Mouse (Mus musculus) kidney, postnatal 0 days (tissue): ENCODE data around the gene Uqcr10. TPM values are rescaled to one million over a fixed set of nuclear protein-coding genes. Genes with fewer than 3 reads are reported as not detected.

Experiments
- ATAC-seq: fragments of 200-750 bp; cut with Nextera tagmentation; replicated peaks from 2 replicates; pipeline ENCODE4 v1.8.0; 2017; ENCODE audit warnings: low read depth, moderate number of reproducible peaks, moderate TSS enrichment, moderate library complexity; ENCODE audit not compliant: low FRiP score
- DNase-seq: peaks from one replicate; pipeline ENCODE4 v3.0.0-alpha.2; 2016; ENCODE audit warnings: low spot score
- H3K27ac ChIP-seq: fragments of 300-500 bp; sonication (generic); 2 replicates; pipeline ENCODE4 v1.5.1; 2014; ENCODE audit warnings: mild to moderate bottlenecking
- H3K27me3 ChIP-seq: fragments of 300-500 bp; sonication (generic); 2 replicates; pipeline ENCODE4 v1.6.1; 2014; ENCODE audit warnings: low read length, mixed read lengths; ENCODE audit not compliant: insufficient read depth
- H3K36me3 ChIP-seq: fragments of 300-500 bp; sonication (generic); 2 replicates; pipeline ENCODE4 v1.6.1; 2014; ENCODE audit warnings: low read length, mixed read lengths; ENCODE audit not compliant: insufficient read depth
- H3K4me1 ChIP-seq: fragments of 300-500 bp; sonication (generic); replicated peaks from 2 replicates; pipeline ENCODE4 v1.6.1; 2014; ENCODE audit warnings: antibody characterized with exemption, low read length, mixed read lengths; ENCODE audit not compliant: insufficient read depth
- H3K4me2 ChIP-seq: fragments of 300-500 bp; sonication (generic); 2 replicates; pipeline ENCODE4 v1.6.1; 2014; ENCODE audit warnings: mild to moderate bottlenecking, low read length, moderate library complexity, mixed read lengths
- H3K4me3 ChIP-seq: fragments of 300-500 bp; sonication (generic); replicated peaks from 2 replicates; pipeline ENCODE4 v1.5.1; 2014; ENCODE audit warnings: low read depth, low read length
- H3K9ac ChIP-seq: fragments of 300-500 bp; sonication (generic); 2 replicates; pipeline ENCODE4 v1.6.1; 2014; ENCODE audit warnings: low read depth, low read length
- H3K9me3 ChIP-seq: fragments of 300-500 bp; sonication (generic); replicated peaks from 2 replicates; pipeline ENCODE4 v1.6.1; 2016; ENCODE audit warnings: low read length, inconsistent platforms, mixed read lengths
- CTCF ChIP-seq: IDR thresholded peaks from 2 replicates; pipeline ENCODE4 v1.5.1; 2016; ENCODE audit warnings: antibody characterized with exemption, low read depth, mild to moderate bottlenecking, moderate library complexity
- WGBS: fragments of 180-500 bp; shearing (Covaris S2); extraction: QIAGEN DNeasy Blood & Tissue Kit; methylation state at CpG from one replicate; pipeline ENCODE4 v1.1.7; 2014; 5-methylcytosine and 5-hydroxymethylcytosine counted together
- polyA plus RNA-seq: library from polyadenylated mRNA; unstranded; fragments of >200 nt; fragmentation: Nextera tagmentation; extraction: Ambion mirVana; gene quantifications from 2 replicates; pipeline ENCODE4 v1.2.1, GENCODE M21; 2015

The Uqcr10 gene
- polyA plus RNA-seq, 1 experiment from 2014 or later, result 1,802 TPM

DNA sequence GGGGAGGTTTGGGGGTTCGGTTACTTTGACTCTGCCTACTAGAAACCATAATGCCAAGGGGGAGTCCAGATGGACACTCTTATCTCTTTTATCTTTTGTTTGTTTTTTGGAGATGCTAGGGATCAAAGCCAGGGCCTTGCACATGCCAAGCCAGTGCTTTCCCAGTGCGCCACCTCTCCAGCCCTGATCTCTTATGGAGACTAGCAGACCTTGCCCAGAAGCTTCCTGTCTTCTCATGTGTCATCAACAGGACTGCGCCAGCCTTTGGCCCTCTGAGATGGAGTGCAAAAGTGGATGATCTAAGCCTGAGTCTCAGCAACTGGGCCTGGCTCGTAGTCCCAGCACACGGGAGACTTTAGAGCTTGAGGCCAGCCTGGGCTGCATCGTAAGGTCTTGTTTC is 28.4 kb downstream of the Uqcr10 start:
- H3K36me3 ChIP-seq, result peaks cover 19% of the 10 kb centered on the region
- H3K9me3 ChIP-seq, result no peaks in the 10 kb centered on the region
- no peak overlapping the region for H3K9ac ChIP-seq
- no peak overlapping the region for H3K4me2 ChIP-seq
- 91% methylated on average over 6 of the region's 6 CpGs for WGBS
- no peak for DNase-seq
- no peak overlapping the region for H3K27ac ChIP-seq
- H3K4me3 ChIP-seq, result no peak overlapping the region
- no peaks in the 10 kb centered on the region for H3K27me3 ChIP-seq
- no peak for ATAC-seq
- no peak for TF ChIP-seq CTCF
- no peaks in the 10 kb centered on the region for H3K4me1 ChIP-seq

DNA sequence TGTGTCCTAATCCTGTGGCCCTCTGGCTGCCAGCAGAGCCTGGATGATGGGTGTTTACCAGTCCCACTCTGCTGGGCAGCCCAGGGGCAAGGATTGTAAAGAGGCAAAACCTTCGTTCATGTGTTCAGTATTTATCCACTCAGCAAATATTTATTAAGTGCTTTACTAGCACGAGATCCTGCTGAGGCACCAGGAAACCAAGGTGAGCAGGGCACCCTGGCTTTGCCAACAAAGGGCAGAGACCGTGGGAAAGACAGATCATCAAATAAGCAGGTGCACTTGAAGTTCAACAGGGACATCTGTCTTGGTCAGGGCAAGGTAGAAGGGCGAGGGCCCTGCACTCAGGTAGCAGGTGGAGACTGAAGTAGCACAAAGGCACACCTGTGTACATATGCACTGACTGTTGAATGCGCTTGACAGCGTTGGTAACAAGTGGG is 29.0 kb downstream of the Uqcr10 start:
- Histone ChIP-seq H3K4me3 (no peak overlapping the region), H3K9ac (no peak overlapping the region), H3K4me2 (no peak overlapping the region), H3K9me3 (no peaks in the 10 kb centered on the region), H3K27me3 (no peaks in the 10 kb centered on the region), H3K27ac (no peak overlapping the region), H3K36me3 (peaks cover 17% of the 10 kb centered on the region; the same call in 1 of the 2 replicates), H3K4me1 (no peaks in the 10 kb centered on the region)
- 86% methylated on average over 6 of the region's 6 CpGs for WGBS
- no peak for TF ChIP-seq CTCF
- no peak for DNase-seq
- no peak for ATAC-seq

DNA sequence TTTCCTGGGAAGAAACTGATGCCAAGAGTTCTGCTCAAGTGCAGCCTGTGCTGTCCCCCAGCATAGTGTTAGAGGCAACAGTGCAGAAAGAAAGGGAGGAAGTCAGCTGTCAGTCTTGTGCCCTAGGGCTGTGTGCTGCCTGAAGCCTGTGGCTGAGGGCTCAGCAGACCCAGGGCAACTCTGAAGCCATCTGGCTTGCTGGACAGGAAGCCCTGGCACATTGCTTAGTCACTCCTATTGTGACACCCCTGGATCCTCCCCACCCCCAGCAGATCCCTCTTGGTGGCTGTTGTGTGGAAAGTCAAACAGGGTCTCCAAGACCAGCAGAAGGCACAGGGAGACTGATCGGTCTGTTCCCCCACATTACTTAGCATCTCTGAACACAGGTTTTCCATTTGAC is 29.5 kb downstream of the Uqcr10 start:
- Histone ChIP-seq H3K36me3 (peaks cover 17% of the 10 kb centered on the region; the same call in 1 of the 2 replicates), H3K4me1 (no peaks in the 10 kb centered on the region), H3K4me3 (no peak overlapping the region), H3K9ac (no peak overlapping the region), H3K9me3 (no peaks in the 10 kb centered on the region), H3K27me3 (no peaks in the 10 kb centered on the region), H3K27ac (no peak overlapping the region), H3K4me2 (no peak overlapping the region)
- 100% methylated on average over 1 of the region's 1 CpGs for WGBS
- TF ChIP-seq CTCF, result no peak
- no peak for DNase-seq
- no peak for ATAC-seq

DNA sequence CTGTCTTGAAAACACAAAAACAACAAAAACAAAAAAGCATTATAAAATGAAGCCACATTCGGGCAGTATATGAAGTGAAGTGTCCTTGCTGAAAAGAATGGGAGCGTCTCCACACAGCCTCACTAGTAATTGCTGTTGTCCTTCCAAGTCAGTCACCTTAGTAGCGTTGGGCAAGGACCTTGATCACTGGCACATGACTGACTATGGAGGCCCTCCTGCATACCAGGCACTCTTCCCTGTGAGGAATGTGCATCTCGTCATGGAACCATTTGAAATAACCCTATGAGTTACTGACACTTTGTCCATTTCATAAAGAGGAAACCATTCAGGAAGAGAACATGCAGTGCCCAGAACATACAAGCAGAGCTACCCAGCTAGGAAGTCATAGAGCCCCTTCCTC is 32.4 kb downstream of the Uqcr10 start:
- H3K36me3 ChIP-seq, result peaks cover 20% of the 10 kb centered on the region; the same call in 1 of the 2 replicates
- H3K4me1 ChIP-seq, result no peaks in the 10 kb centered on the region
- H3K27ac ChIP-seq, result no peak overlapping the region
- no peaks in the 10 kb centered on the region for H3K27me3 ChIP-seq
- no peak overlapping the region for H3K4me2 ChIP-seq
- no peak for ATAC-seq
- H3K9ac ChIP-seq, result no peak overlapping the region
- no peak overlapping the region for H3K4me3 ChIP-seq
- DNase-seq, result no peak
- TF ChIP-seq CTCF, result no peak
- WGBS, result 76% methylated on average over 4 of the region's 4 CpGs
- no peaks in the 10 kb centered on the region for H3K9me3 ChIP-seq

DNA sequence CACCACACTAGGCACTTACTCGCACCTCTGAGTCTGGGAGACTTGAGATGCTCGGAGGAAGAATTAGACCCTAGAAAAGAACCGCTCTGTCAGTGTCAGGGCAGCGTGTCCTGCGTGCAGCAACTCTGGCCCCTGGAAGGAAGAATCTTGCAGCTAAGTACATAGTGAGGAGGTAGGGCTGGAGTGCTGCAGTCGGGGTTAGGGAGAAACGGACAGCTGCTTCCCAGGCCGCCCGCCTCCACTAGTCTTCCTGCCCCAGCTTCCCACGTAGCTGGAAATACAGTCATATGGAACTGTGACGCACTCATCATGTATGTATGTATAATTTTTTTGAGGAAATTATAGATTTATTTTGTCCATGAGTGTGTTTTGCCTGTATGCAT is 41.7 kb downstream of the Uqcr10 start:
- no peaks in the 10 kb centered on the region for H3K9me3 ChIP-seq
- H3K9ac ChIP-seq, result no peak overlapping the region
- H3K4me2 ChIP-seq, result no peak overlapping the region
- H3K27ac ChIP-seq, result no peak overlapping the region
- DNase-seq (no peak), ATAC-seq (no peak)
- peaks cover 12% of the 10 kb centered on the region; the same call in 1 of the 2 replicates for H3K36me3 ChIP-seq
- H3K27me3 ChIP-seq, result no peaks in the 10 kb centered on the region
- H3K4me3 ChIP-seq, result no peak overlapping the region
- no peak for TF ChIP-seq CTCF
- no peaks in the 10 kb centered on the region for H3K4me1 ChIP-seq
- WGBS, result 91% methylated on average over 11 of the region's 11 CpGs

DNA sequence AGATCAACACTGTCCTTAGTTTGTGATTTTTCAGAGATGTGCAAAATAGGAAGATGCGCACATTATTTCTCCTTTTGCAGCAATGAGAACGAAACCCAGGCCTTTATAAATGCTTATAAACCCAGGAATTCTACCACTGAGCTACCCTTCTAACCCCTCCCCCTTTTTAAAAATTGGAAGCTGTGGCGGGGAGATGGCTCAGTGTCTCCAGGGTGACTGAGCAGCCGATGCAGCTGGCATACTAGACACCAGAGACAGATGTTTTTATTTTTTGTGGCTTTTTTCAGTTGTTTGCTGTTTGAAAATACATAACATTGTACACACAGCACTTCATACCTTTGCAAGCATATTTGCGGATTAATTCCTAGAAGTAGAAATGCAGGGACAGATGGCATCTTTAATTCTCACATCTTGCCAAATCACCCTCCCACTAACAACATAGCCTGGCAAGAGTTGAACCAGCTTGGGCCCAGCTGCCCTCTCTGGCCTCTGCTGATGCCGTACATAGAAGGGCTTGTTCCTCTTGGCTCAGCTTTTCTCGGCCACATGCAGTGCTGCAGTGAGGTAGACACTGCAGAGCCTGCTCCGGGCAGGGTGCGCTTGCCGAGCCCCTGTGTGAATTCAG is 42.2 kb downstream of the Uqcr10 start:
- H3K4me2 ChIP-seq, result no peak overlapping the region
- H3K27me3 ChIP-seq, result no peaks in the 10 kb centered on the region
- H3K27ac ChIP-seq, result no peak overlapping the region
- H3K4me3 ChIP-seq, result no peak overlapping the region
- ATAC-seq (no peak), DNase-seq (no peak)
- peaks cover 12% of the 10 kb centered on the region; the same call in 1 of the 2 replicates for H3K36me3 ChIP-seq
- 84% methylated on average over 10 of the region's 10 CpGs for WGBS
- no peaks in the 10 kb centered on the region for H3K4me1 ChIP-seq
- H3K9ac ChIP-seq, result no peak overlapping the region
- no peaks in the 10 kb centered on the region for H3K9me3 ChIP-seq
- no peak for TF ChIP-seq CTCF

DNA sequence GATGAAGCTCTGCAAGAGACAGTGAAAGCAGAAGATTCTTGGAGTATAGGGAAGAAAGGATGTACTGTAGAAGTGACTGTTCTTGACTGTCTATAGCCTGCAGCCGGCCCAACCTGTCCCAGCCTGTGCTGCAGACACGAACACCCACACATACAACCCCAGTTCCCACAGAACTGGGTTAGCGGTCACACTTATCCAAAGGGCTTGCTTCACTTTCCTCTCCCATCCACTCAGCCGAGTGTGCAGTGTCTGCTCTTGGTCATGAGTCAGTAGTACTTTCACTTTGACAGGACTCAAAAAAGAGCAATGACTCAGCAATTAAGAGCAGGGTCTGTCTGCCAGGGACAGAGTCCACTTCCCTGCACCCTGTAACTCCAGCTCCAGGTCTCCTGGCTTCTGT is 42.8 kb downstream of the Uqcr10 start:
- DNase-seq (no peak), ATAC-seq (no peak)

More for the DNA sequence above, 42.8 kb downstream of the Uqcr10 start:
- Histone ChIP-seq H3K36me3 (peaks cover 12% of the 10 kb centered on the region; the same call in 1 of the 2 replicates), H3K9me3 (no peaks in the 10 kb centered on the region), H3K27ac (no peak overlapping the region), H3K9ac (no peak overlapping the region), H3K27me3 (no peaks in the 10 kb centered on the region), H3K4me1 (no peaks in the 10 kb centered on the region), H3K4me2 (no peak overlapping the region), H3K4me3 (no peak overlapping the region)
- WGBS, result 84% methylated on average over 4 of the region's 4 CpGs
- TF ChIP-seq CTCF, result no peak
